Mouse (Mus musculus): Measurements from ENCODE around the gene Slamf9. TPM values are rescaled to one million over a fixed set of nuclear protein-coding genes. Genes with fewer than 3 reads are reported as not detected.

Slamf9 gene
- polyA plus RNA-seq, 1 experiment from 2014 or later, result 1.3 TPM

DNA sequence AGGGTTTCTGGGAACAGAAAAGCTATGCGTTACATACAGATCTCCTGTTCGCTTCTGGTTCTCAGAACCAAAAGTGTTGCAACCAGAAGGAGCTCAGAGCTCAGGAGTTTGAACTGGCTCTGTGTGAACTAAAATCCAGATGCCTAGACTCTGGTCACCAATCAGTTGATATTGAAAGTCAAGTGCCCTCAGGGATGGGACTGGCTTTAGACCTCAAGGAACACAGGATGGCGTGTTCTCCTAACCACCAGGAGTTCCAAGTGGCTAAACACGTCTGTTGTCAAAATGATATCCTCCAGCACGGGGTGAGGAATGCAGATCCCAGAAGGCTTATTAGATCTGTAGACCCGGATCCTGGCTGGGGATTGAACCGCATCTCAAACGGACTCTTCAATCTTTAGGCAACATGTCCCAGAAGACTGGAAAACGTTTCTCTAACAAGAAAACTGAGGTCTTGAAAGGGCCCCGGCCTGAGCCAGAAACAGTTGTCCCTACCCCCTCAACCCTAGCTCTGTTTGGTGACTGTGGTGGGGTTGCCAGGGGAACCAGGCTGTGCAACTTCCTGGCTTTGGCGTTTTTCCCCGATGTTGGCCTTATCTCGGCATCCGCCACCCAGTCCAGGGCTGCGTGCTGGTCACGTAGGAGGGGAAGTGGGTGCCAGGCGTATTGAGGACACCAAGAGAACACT lies 38.5 kb downstream of the Slamf9 start:
- Histone ChIP-seq H3K4me3 (no peak overlapping the region), H3K4me2 (peak overlapping the region; percentile 52), H3K36me3 (peaks cover 5% of the 10 kb centered on the region; the same call in 1 of the 2 replicates), H3K27me3 (replicated peaks) (no peaks in the 10 kb centered on the region), H3K9me3 (replicated peaks) (peaks cover 5% of the 10 kb centered on the region), H3K9ac (no peak overlapping the region), H3K27ac (ENCODE audit: poor library complexity, severe bottlenecking) (peak overlapping the region; percentile 77), H3K4me1 (replicated peaks) (peaks cover 56% of the 10 kb centered on the region)
- WGBS, result 31% methylated on average over 17 of the region's 17 CpGs
- ATAC-seq (ENCODE audit: insufficient number of reproducible peaks, low FRiP score), result peak; percentile 72

DNA sequence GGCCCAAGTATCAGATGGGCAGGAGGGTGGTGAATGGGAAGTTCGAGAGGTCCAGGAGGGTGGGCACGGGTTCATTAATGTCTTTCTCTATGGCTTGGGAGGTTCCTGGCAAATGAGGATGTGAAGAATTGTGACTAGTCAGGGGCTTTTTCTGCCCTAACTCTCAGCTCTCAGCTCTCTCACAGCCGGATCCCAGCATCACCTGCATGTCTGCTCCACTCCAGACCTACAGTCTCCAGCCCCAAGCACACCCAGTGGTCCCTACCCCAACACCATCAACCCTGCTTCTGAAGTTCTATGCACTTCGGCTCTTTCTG lies 39.0 kb downstream of the Slamf9 start:
- 45% methylated on average over 4 of the region's 4 CpGs for WGBS
- peak; percentile 4; the same call in 1 of the 2 replicates for ATAC-seq (ENCODE audit: insufficient number of reproducible peaks, low FRiP score)
- H3K27ac ChIP-seq (ENCODE audit: poor library complexity, severe bottlenecking), result peak overlapping the region; percentile 77
- H3K4me3 ChIP-seq, result no peak overlapping the region
- H3K4me1 ChIP-seq (replicated peaks), result peaks cover 52% of the 10 kb centered on the region
- no peaks in the 10 kb centered on the region for H3K27me3 ChIP-seq (replicated peaks)
- peak overlapping the region; percentile 52; the same call in 1 of the 2 replicates for H3K4me2 ChIP-seq
- peaks cover 2% of the 10 kb centered on the region; the same call in 1 of the 2 replicates for H3K36me3 ChIP-seq
- peaks cover 5% of the 10 kb centered on the region for H3K9me3 ChIP-seq (replicated peaks)
- H3K9ac ChIP-seq, result no peak overlapping the region

DNA sequence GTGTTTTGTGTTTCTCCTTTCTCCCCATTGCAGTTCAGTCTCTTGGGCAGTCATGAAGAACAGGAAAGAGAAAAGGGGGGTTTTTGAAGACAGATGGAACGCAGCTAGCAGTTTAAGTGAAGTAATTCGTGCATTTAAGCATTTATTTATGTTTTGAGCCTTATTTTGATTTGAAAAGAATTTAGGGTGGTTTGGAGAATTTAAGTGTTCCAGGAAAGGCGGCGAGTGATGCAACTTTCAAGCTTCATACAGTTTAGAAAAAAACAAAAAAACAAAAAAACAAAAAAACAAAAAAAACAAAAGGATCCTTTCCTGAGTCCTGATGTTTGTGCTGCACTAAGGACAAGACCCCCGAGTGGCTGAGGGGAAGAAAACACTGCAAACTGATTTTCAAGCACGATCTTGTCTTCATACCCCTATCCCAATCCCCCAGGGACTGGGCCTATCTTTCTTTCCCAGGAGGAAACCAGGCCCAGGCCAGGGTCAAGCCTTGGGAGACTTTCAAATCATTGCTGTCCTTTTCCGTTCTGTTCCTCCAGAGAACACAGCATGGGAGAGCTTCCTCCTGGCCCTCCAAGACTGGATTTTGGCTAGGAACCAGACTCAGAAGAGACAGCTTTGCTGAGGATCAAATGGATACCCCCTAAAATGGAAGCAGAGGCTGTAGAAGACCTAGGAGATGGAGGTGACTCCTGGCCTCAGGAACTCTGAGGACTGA lies 39.6 kb downstream of the Slamf9 start:
- Histone ChIP-seq H3K4me1 (replicated peaks) (peaks cover 56% of the 10 kb centered on the region), H3K9ac (no peak overlapping the region), H3K27me3 (replicated peaks) (no peaks in the 10 kb centered on the region), H3K4me2 (no peak overlapping the region), H3K4me3 (no peak overlapping the region), H3K9me3 (replicated peaks) (peaks cover 5% of the 10 kb centered on the region), H3K27ac (ENCODE audit: poor library complexity, severe bottlenecking) (peak overlapping the region; percentile 77), H3K36me3 (no peaks in the 10 kb centered on the region)
- no peak for ATAC-seq (ENCODE audit: insufficient number of reproducible peaks, low FRiP score)
- 64% methylated on average over 7 of the region's 7 CpGs for WGBS

DNA sequence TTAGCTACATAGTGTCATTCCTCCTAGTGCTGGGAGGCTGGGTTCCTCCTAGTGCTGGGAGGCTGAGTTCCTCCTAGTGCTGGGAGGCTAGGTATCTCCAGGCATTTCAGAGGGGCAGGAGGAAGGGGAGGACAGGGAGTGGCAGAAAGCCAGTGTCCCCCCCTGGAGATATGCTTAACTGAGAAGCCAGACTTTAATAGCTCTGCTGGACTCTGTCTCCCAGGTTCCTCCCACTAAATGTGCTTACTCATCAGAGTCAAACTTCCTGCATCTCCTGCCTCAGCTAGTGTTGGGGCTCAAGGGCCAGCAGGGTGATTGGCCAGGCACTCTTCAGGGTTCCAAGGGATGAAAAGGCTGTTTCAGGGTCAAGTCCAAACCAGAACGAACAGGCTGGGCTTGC lies 40.2 kb downstream of the Slamf9 start:
- Histone ChIP-seq H3K4me1 (replicated peaks) (peaks cover 56% of the 10 kb centered on the region), H3K4me3 (no peak overlapping the region), H3K36me3 (no peaks in the 10 kb centered on the region), H3K9ac (no peak overlapping the region), H3K4me2 (no peak overlapping the region), H3K9me3 (replicated peaks) (peaks cover 5% of the 10 kb centered on the region), H3K27ac (ENCODE audit: poor library complexity, severe bottlenecking) (peak overlapping the region; percentile 52), H3K27me3 (replicated peaks) (no peaks in the 10 kb centered on the region)
- 58% methylated on average over 1 of the region's 1 CpGs for WGBS
- no peak for ATAC-seq (ENCODE audit: insufficient number of reproducible peaks, low FRiP score)

DNA sequence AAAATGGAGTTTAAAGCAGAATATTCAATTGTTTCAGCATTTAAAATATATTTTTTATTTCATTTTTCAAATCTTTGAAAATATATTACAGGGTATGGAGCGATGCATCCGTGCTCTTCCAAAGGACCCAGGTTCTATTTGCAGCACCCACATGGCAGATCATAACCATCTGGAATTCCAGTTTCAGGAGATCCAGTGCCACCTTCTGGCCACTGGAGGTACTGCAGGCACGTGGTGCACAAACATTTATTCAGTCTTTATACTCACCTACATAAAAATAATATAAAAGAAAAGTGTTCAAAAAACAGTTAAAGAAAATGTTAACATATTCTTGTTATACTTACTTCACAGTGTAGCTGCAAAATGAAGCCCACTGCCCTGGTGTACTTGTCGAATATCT lies 42.9 kb downstream of the Slamf9 start:
- no peak overlapping the region for H3K27ac ChIP-seq (ENCODE audit: poor library complexity, severe bottlenecking)
- H3K4me1 ChIP-seq (replicated peaks), result peaks cover 46% of the 10 kb centered on the region
- no peaks in the 10 kb centered on the region for H3K36me3 ChIP-seq
- H3K4me2 ChIP-seq, result no peak overlapping the region
- no peaks in the 10 kb centered on the region for H3K27me3 ChIP-seq (replicated peaks)
- H3K9me3 ChIP-seq (replicated peaks), result peaks cover 5% of the 10 kb centered on the region
- ATAC-seq (ENCODE audit: insufficient number of reproducible peaks, low FRiP score), result no peak
- no peak overlapping the region for H3K4me3 ChIP-seq
- H3K9ac ChIP-seq, result no peak overlapping the region
- WGBS, result 64% methylated on average over 4 of the region's 4 CpGs

DNA sequence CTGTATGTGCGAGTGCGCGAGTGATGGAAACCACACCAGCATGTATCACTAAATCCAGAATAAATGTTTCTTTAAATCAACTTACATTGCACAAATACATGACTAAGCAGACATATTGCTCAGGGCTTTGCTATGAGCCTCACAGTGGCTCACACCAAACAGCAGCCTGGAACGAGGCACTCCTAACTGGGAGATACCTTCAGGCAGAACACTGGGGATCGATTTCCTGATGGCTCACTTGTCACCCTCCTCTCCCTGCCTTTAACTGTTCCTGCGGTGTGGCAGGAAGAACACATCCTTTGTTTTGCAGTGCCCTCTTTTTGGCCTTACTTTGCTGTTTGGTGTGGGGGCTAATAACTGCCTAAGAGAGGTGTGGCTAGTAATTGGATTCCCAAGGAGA lies 44.5 kb downstream of the Slamf9 start:
- no peak overlapping the region for H3K9ac ChIP-seq
- H3K4me1 ChIP-seq (replicated peaks), result peaks cover 36% of the 10 kb centered on the region
- H3K4me2 ChIP-seq, result no peak overlapping the region
- no peak for ATAC-seq (ENCODE audit: insufficient number of reproducible peaks, low FRiP score)
- H3K27me3 ChIP-seq (replicated peaks), result no peaks in the 10 kb centered on the region
- H3K4me3 ChIP-seq, result no peak overlapping the region
- 0 out of 2 replicates have a peak overlapping the region, but pooled peaks have one; percentile 8 for H3K27ac ChIP-seq (ENCODE audit: poor library complexity, severe bottlenecking)
- H3K9me3 ChIP-seq (replicated peaks), result peaks cover 5% of the 10 kb centered on the region
- 49% methylated on average over 6 of the region's 6 CpGs for WGBS
- no peaks in the 10 kb centered on the region for H3K36me3 ChIP-seq

DNA sequence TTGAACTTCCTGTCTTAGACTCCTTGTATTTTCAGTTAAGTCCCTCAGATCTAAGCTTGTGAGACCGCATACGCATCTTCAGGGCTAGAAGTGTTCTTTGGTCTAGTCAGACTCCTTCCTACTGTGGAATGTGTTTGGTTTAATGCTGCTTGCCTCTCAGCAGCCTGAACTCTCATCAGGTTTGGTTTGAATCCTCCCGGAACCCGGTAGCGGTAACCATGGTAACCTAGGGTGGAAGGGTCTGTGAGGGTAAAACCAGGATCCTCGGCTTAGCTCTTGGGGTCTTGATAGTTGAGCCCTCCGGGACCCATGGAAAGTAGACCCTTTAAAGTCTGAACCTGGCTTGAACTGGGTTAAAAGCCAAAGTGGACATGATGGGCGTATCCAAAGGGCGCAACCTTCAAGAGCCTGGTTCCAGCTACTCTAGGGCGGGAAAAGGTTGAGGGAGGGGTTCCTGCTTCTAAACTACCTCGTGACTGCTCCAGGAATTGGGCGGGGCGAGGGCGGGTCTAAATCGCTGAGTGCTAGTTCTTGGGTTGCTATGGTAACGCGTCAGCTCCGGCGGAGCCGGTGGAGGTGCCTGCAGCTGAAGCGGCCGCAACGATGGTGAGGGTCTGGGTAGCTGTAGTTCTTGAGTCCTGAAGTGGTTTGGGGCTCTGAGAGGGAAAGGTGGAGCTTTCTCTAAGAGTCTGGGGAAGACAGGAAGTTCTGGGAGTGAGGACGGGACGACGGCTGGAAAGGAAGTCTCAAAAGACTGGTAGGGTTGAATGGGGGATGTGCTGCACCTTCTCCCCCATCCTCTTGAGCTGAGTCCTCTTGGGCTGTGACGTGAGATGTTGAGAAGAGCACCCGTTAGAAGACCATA lies 45.6 kb downstream of the Slamf9 start, which contains the start of gene Cfap45:
TSS of gene Cfap45 (plus strand) at position 226 of the 865 bp plus-strand sequence.
- peaks cover 5% of the 10 kb centered on the region for H3K9me3 ChIP-seq (replicated peaks)
- peaks cover 35% of the 10 kb centered on the region for H3K4me1 ChIP-seq (replicated peaks)
- H3K4me3 ChIP-seq, result peak within 1 kb of the TSS; percentile 47
- 4% methylated on average over 28 of the region's 28 CpGs for WGBS
- H3K9ac ChIP-seq, result peak within 1 kb of the TSS; percentile 29; the same call in 1 of the 2 replicates
- no peaks in the 10 kb centered on the region for H3K36me3 ChIP-seq
- peak within 1 kb of the TSS; percentile 34; the same call in 1 of the 2 replicates for H3K27ac ChIP-seq (ENCODE audit: poor library complexity, severe bottlenecking)
- ATAC-seq (ENCODE audit: insufficient number of reproducible peaks, low FRiP score), result peak; percentile 80
- no peaks in the 10 kb centered on the region for H3K27me3 ChIP-seq (replicated peaks)
- peak within 1 kb of the TSS; percentile 68 for H3K4me2 ChIP-seq

DNA sequence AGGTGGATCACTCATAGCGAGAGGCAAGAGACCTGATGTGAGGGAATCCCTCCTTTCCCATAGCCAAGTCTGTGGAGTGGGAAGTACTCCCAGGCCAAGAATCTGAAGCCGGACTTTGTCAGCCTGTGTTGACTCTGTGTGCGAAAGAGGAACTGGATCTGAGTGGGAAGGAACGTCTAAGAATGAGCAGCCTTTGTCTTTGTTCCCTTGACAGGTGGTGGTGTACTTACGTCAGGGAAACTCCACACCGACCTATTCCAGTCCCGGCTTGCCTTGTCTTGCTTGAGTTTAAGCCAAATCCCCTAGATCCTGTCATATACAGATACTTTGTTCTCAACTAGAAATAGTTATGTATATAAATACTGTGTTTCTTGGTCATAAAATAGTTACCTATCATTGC lies 47.4 kb downstream of the Slamf9 start:
- no peak overlapping the region for H3K9ac ChIP-seq
- peaks cover 3% of the 10 kb centered on the region for H3K27me3 ChIP-seq (replicated peaks)
- H3K36me3 ChIP-seq, result no peaks in the 10 kb centered on the region
- no peak overlapping the region for H3K27ac ChIP-seq (ENCODE audit: poor library complexity, severe bottlenecking)
- H3K4me3 ChIP-seq, result no peak overlapping the region
- ATAC-seq (ENCODE audit: insufficient number of reproducible peaks, low FRiP score), result no peak
- no peak overlapping the region for H3K4me2 ChIP-seq
- 67% methylated on average over 7 of the region's 7 CpGs for WGBS
- peaks cover 3% of the 10 kb centered on the region for H3K9me3 ChIP-seq (replicated peaks)
- H3K4me1 ChIP-seq (replicated peaks), result peaks cover 46% of the 10 kb centered on the region

DNA sequence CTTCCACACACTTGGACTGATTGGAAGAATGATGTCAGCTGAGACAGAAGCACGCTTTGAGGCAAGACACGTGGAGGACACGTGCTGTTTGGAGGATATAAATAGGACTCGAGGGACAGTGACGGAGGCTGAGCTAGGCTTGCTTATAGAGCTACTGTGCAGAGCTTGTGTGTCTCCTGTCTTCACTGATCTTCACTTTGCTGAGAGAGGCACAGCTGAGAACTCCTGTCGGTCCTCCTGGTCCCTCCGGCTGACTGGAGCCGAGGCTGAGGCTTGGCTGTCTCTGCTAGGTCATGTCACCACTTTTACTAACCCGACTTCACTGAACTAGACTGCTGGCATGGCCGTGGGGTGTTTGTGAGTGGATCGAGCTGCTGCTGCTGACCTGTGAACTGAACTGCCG lies 48.5 kb downstream of the Slamf9 start:
- Histone ChIP-seq H3K9me3 (replicated peaks) (no peaks in the 10 kb centered on the region), H3K9ac (no peak overlapping the region), H3K27me3 (replicated peaks) (peaks cover 6% of the 10 kb centered on the region), H3K4me3 (no peak overlapping the region), H3K27ac (ENCODE audit: poor library complexity, severe bottlenecking) (peak overlapping the region; percentile 14; the same call in 1 of the 2 replicates), H3K36me3 (no peaks in the 10 kb centered on the region), H3K4me1 (replicated peaks) (peaks cover 50% of the 10 kb centered on the region), H3K4me2 (no peak overlapping the region)
- WGBS, result 37% methylated on average over 12 of the region's 12 CpGs
- ATAC-seq (ENCODE audit: insufficient number of reproducible peaks, low FRiP score), result no peak

DNA sequence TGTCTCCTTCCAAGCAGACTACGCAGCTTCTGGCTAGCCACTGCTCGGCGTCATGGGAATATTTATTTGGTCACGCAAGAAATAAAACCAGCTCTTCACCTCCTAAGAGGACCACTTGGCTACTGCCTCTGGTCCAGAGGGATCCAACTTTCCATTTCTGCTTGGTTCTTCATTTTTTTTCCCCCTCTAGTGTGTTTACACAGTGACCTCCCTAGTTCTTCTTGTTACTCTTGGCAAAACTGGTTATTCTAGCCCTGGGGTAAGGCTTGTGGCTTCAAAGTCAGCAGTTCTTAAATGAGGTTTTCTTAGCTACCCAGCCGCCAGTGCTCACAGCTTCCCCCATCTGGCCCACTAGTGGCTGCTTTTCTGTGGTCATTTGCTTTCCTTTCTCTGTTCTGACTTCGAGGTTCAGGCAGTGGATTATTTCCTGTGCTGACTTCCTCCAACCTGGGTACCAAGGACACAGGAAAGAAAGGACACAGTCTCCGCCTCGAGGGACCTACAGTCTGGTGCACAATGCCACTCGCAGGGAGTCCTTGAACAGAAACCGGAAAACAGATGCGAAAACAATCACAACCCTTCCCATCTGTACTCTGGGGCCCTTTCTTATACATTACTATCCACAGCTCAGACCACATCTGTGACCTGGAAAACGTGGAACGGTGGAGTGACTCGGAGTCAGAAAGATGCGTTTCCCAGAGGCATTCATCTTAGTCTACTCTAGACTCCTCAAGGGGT lies 50.0 kb downstream of the Slamf9 start:
- H3K4me1 ChIP-seq (replicated peaks), result peaks cover 41% of the 10 kb centered on the region
- H3K4me3 ChIP-seq, result no peak overlapping the region
- H3K27me3 ChIP-seq (replicated peaks), result peaks cover 12% of the 10 kb centered on the region
- 45% methylated on average over 15 of the region's 15 CpGs for WGBS
- H3K36me3 ChIP-seq, result no peaks in the 10 kb centered on the region
- no peak overlapping the region for H3K4me2 ChIP-seq
- ATAC-seq (ENCODE audit: insufficient number of reproducible peaks, low FRiP score), result no peak
- peak overlapping the region; percentile 44; the same call in 1 of the 2 replicates for H3K9ac ChIP-seq
- H3K9me3 ChIP-seq (replicated peaks), result no peaks in the 10 kb centered on the region
- H3K27ac ChIP-seq (ENCODE audit: poor library complexity, severe bottlenecking), result peak overlapping the region; percentile 90
